Mouse (Mus musculus) hematopoietic multipotent progenitor cell, adult 10-12 weeks (in vitro differentiated cells): ENCODE measurements around the gene Arhgef18. TPM values are rescaled to one million over a fixed set of nuclear protein-coding genes. Genes with fewer than 3 reads are reported as not detected.

Experiments used
- polyA plus RNA-seq: library from polyadenylated mRNA; stranded (reverse); fragments of >175 nt; gene quantifications from 2 replicates; pipeline ENCODE4 v1.2.3, GENCODE M21; 2012; ENCODE audit warnings: low replicate concordance

The Arhgef18 gene
- 172 and 499 TPM in 2 replicates for polyA plus RNA-seq

GRCm38 (mm10) chr8:3392771-3393710, at the start of gene Arhgef18:
Gene Arhgef18, plus strand, starts transcription at chr8:3393006.

GRCm38 (mm10) chr8:3353189-3353810, 39.5 kb upstream of the Arhgef18 start, which contains the start of gene A430078G23Rik:
Gene A430078G23Rik, plus strand, starts transcription at chr8:3353415.

DNA sequence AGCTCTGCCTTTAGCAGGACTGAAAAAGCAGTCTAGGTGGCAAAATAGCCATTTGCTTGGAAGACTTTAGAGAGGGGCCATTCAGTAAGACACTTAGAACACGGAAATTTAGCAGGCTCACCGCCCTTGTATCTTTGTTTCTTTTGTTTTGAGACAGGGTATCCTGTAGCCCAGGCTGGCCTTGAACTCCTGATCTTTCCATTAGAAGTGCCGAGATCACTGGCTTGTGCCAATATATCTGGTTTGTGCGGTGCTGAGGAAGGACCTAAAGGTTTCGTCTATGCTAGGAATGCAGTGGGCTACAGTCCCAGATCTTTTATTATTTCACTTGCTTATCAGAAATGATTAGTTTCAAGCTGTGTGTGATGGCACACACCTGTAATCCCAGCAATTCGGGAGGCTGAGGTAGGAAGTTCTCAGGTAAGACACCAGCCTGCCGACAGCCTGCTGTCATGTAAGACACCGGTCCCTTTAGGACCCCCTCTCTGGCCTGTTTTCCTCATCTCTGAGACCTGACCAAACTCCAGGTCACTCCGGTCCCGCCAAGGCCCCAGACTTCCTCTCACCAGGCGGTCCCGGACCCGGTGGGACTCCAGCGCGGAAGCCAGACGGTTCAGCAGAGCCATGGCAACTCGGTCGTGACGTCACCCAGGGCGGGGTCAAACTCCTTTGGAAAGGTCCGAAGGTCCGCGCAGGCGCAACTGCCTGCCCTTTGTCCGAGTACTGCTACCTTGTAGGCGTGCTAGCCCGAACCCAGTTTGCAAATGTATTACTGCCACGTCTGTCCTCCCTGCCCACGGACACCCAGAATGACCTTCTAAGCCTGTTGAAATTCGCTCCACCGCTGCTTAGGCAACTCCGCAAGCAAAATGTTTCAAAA, 74.4 kb downstream of the Arhgef18 start, which contains the start of gene Pex11g:
Pex11g (minus strand) TSS at position 675 of the 880 bp plus-strand sequence.

DNA sequence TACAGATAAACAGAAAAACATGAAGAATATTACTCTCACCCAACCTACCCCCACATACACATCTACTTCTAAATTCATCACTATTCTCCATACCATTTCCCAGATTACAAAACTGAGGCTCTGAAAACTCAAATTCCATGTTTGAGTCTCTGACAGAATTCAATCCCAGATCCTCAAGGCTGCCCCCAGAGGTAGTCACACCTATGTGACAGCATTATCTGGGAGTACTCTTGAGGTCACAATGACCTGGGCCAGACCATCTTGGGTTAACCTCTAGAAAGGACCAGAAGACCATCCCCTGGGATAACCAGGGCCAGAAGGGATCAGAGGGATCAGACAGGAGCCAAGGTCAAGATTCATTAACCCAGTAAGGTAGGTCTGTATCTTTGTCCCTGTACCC, 77.8 kb downstream of the Arhgef18 start, which contains the start of gene Tex45:
Tex45 (plus strand) TSS at position 301 of the 400 bp plus-strand sequence.

GRCm38 (mm10) chr8:3492901-3493844, 100.4 kb downstream of the Arhgef18 start, which contains the start of gene Zfp358:
Gene Zfp358, plus strand, starts transcription at chr8:3493138.

GRCm38 (mm10) chr8:3500235-3501090, 107.7 kb downstream of the Arhgef18 start, which contains the start of gene Mcoln1:
Gene Mcoln1, plus strand, starts transcription at chr8:3500457.

Other genes starting within 250 kb of the Arhgef18 start
- gene Insr, start 113.4 kb upstream of the Arhgef18 start, polyA plus RNA-seq, result 4.6 and 8.6 TPM in 2 replicates
- gene A430078G23Rik, start 39.6 kb upstream of the Arhgef18 start, polyA plus RNA-seq, result 25.7 and 35.3 TPM in 2 replicates
- 1.2 and 2.5 TPM in 2 replicates for gene Pex11g, start 74.7 kb downstream of the Arhgef18 start, polyA plus RNA-seq
- gene Tex45, start 77.9 kb downstream of the Arhgef18 start, polyA plus RNA-seq, result not detected in 2 replicates
- 14.3 and 16.8 TPM in 2 replicates for gene Zfp358, start 100.1 kb downstream of the Arhgef18 start, polyA plus RNA-seq
- gene Mcoln1, start 107.5 kb downstream of the Arhgef18 start, polyA plus RNA-seq, result 222 and 644 TPM in 2 replicates
- 29.1 and 33.3 TPM in 2 replicates for gene Pnpla6, start 122.4 kb downstream of the Arhgef18 start, polyA plus RNA-seq
- gene C330021F23Rik, start 175.0 kb downstream of the Arhgef18 start, polyA plus RNA-seq, result not detected in 2 replicates
- gene Camsap3, start 194.3 kb downstream of the Arhgef18 start, polyA plus RNA-seq, result 0.71 and 0.91 TPM in 2 replicates
- gene Xab2, start 228.3 kb downstream of the Arhgef18 start, polyA plus RNA-seq, result 29.0 and 45.7 TPM in 2 replicates
- gene Pet100, start 228.5 kb downstream of the Arhgef18 start, polyA plus RNA-seq, result 49.9 and 67.0 TPM in 2 replicates
- gene Pcp2, start 232.5 kb downstream of the Arhgef18 start, polyA plus RNA-seq, result not detected in 2 replicates
- gene Stxbp2, start 237.9 kb downstream of the Arhgef18 start, polyA plus RNA-seq, result 150 and 483 TPM in 2 replicates